Mouse (Mus musculus): Measurements from ENCODE around the gene Fars2. TPM values are rescaled to one million over a fixed set of nuclear protein-coding genes. Genes with fewer than 3 reads are reported as not detected.
"Not testable (repeated sequence)": the region's sequence is repeated elsewhere in the genome, so short reads cannot be mapped to it uniquely, and the experiment has no call there.

The Fars2 gene
- polyA plus RNA-seq, 1 experiment from 2014 or later, result 31.4 TPM

DNA sequence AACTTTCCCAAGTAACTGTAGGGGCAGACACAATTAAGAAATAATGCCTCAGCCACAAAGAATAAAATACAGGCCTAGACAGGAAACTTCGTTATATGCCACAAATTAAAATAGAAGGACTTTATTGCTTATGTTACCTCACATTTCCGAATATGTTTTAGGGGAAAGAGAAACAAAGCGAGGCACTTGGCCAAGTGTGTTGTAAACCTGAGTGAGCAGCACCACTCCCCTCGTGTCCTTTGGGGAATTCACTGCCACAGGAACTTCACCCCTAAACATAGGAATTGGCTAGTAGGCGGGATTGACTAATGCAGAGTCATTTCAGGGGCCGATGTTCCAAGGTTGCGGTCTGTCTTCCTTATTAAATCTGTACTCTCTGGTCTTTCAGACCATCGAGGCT lies 197.0 kb downstream of the Fars2 start:
- TF ChIP-seq CTCF (IDR thresholded peaks at IDR 0.05), result no peak
- no peak for DNase-seq (ENCODE audit: low read depth, low spot score)
- no peak for ATAC-seq
- in situ Hi-C loops (cut with MboI; ENCODE audit: low pct_unique_long_range_greater_than_20kb), result no loop called here
- CTCF ChIA-PET, result interaction anchor here (1.5 kb wide), 1 partner anchor 11 kb away, joined by 3 read pairs; no protein-coding TSS in a partner anchor
- POLR2A ChIA-PET, result no interaction called here
- H3K27me3 ChIP-seq, result no peaks in the 10 kb centered on the region

DNA sequence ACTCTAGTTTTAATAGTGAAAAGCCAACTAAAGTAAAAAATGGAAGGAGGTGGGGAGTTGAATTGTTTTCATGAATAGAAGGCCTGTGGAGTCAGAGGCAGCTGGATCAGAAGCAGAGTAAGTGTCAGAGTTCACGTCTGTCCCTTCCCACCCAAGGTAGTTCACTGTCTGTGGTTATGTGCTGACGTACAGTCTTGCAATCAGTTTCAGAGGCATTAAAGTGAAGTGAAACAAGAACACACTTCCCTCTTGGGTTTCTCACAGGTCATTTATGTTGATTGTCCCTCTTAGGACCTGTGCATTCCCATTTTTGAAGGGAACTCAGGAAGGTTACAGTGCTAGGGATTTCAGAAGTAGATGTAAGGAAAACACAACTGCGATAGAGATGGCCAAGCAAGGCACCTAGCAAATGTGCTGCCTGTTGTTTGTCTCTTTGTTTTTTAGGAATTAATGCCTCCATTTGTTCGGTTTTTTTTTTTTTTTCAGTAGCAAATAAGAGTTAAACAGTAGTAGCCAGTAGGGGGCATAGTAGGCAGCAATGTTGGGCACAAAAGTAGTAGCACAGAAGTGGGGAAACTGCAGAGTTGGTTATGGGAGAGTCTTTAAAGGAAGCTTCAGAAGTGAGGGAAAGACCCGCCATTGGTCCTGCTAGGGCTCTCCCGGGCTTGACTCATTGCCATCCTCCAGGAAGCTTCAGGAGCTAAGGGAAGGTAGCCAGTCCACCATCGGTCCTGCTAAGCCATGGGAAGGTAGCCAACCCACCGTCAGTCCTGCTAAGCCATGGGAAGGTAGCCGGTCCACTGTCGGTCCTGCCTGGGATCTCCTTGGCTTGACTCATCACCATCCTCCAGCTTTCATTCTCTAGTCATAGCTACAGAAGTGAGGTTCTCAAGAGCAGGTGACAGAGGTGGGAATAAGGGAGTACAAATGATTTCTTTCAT lies 197.9 kb downstream of the Fars2 start:
- POLR2A ChIA-PET, result interaction anchor here (1.0 kb wide), 1 partner anchor 82 kb away, joined by 3 read pairs; no protein-coding TSS in a partner anchor
- in situ Hi-C loops (cut with MboI; ENCODE audit: low pct_unique_long_range_greater_than_20kb), result no loop called here
- CTCF ChIA-PET, result interaction anchor here (1.5 kb wide), 1 partner anchor 10 kb away, joined by 3 read pairs; no protein-coding TSS in a partner anchor
- ATAC-seq (no peak), DNase-seq (ENCODE audit: low read depth, low spot score) (no peak)
- no peak for TF ChIP-seq CTCF (IDR thresholded peaks at IDR 0.05)
- H3K27me3 ChIP-seq, result no peaks in the 10 kb centered on the region

DNA sequence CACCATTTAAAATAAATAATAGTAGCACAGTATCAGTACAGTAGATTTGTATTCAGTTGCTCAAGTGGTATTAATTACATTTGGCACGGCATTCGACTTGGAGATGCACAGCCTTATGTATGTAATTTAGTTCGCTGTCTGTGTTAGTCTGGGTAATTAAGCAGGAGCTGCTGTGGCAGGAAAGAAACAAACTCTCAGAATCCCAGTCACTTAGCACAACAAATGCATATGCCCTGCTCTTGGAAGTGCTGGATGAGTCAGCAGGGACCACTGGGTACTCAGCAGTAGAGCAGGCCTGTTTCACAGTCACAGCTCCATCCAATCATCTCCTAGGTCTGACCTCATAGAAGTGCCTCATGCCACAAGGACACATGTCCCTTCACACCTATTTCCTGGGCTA lies 200.6 kb downstream of the Fars2 start:
- POLR2A ChIA-PET, result no interaction called here

DNA sequence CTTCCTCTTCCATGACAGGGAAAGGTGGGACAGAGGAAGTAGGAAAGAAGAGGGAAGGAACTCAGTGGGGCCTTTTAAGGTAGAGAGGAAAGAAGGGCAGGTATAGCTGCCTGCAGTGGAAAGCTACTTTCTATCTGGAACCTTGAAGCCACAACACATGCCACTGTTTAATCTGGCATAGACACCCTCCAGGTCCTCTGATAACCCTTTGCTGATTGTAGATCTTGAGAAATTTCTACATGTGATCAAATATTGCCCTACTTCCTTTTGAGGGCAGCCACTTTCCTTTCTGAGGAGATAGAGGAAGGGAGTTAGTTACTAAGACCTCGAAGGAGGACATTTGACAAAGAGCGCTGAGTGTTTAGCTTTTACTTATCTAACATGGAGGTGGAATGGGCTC lies 207.4 kb downstream of the Fars2 start:
- POLR2A ChIA-PET, result no interaction called here
- DNase-seq (ENCODE audit: low read depth, low spot score), result no peak
- H3K27me3 ChIP-seq, result no peaks in the 10 kb centered on the region
- in situ Hi-C loops (cut with MboI; ENCODE audit: low pct_unique_long_range_greater_than_20kb), result no loop called here
- ATAC-seq, result no peak
- CTCF ChIA-PET, result interaction anchor here (1.6 to 1.8 kb wide), 2 partner anchors 10 to 14 kb away, joined by 3 to 4 read pairs; no protein-coding TSS in a partner anchor
- TF ChIP-seq CTCF (IDR thresholded peaks at IDR 0.05), result no peak

More for the DNA sequence above, 200.6 kb downstream of the Fars2 start:
- H3K27me3 ChIP-seq, result no peaks in the 10 kb centered on the region
- DNase-seq (ENCODE audit: low read depth, low spot score) (no peak), ATAC-seq (no peak)
- CTCF ChIA-PET, result no interaction called here
- TF ChIP-seq CTCF (IDR thresholded peaks at IDR 0.05), result no peak
- in situ Hi-C loops (cut with MboI; ENCODE audit: low pct_unique_long_range_greater_than_20kb), result no loop called here

DNA sequence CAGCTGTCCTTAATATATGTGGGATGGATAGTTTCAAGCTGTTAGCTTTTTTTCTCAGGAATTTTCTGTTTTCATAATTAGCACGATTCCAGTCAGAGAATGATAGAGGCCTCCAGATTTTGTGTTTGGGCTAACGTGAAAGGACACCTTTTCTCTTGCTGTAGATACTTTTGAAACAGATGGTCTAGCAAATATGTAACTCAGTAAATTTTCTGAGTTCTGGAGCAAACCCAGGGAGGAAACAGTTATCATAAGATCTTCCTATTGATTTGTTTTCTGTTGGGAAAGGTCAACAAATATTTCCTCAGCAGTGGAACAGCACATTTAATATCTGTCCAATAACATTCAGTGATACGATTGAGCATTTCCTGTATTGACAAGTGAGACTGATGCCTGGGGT lies 209.3 kb downstream of the Fars2 start:
- in situ Hi-C loops (cut with MboI; ENCODE audit: low pct_unique_long_range_greater_than_20kb), result no loop called here
- H3K27me3 ChIP-seq, result no peaks in the 10 kb centered on the region
- ChIA-PET CTCF (no interaction called here), POLR2A (interaction anchor here (1.1 kb wide), 1 partner anchor 81 kb away, joined by 3 read pairs; no protein-coding TSS in a partner anchor)
- TF ChIP-seq CTCF (IDR thresholded peaks at IDR 0.05), result no peak
- DNase-seq (ENCODE audit: low read depth, low spot score) (no peak), ATAC-seq (no peak)

DNA sequence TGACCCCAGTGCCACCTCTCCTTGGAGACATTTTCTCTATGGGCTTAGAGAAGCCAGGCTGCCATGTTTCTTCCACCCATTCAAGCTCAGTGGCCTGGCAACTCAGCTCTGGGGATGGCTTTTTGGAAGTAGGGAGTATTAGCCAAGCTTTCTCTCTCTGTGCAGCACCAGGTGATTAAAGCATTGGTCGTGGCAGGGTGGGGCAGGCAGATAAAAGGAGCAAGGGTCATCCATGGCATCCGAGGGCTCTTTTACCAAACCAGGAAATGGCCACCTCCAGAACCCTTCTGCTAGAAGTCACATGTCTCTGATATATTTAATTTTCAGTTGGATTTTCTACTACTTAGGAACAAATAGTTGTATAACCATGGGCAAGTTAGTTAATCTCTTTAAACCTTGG lies 212.7 kb downstream of the Fars2 start:
- in situ Hi-C loops (cut with MboI; ENCODE audit: low pct_unique_long_range_greater_than_20kb), result no loop called here
- no peak for TF ChIP-seq CTCF (IDR thresholded peaks at IDR 0.05)
- ChIA-PET POLR2A (no interaction called here), CTCF (no interaction called here)
- H3K27me3 ChIP-seq, result no peaks in the 10 kb centered on the region
- ATAC-seq (no peak), DNase-seq (ENCODE audit: low read depth, low spot score) (no peak)

DNA sequence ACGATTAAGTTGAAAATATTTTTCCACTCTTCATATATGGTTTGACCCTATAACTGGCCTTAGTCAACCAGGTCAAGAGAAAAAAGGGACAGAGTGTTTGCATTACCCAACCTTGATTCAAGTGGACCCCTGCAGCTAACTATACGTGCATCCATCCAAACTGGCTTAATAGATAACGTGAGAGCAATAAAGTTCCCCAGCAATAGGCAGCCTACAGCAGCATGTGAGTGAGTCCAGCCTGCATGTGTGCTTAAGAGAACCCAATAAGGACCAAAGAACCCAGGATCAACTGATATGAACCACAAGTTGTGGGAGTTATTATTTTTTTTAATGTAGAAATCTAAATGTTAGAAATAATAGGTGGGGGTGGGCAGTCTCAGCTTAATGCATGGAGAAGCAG lies 213.3 kb downstream of the Fars2 start:
- CTCF ChIA-PET, result no interaction called here
- ATAC-seq (no peak), DNase-seq (ENCODE audit: low read depth, low spot score) (no peak)
- POLR2A ChIA-PET, result no interaction called here
- no peak for TF ChIP-seq CTCF (IDR thresholded peaks at IDR 0.05)
- in situ Hi-C loops (cut with MboI; ENCODE audit: low pct_unique_long_range_greater_than_20kb), result no loop called here
- no peaks in the 10 kb centered on the region for H3K27me3 ChIP-seq

DNA sequence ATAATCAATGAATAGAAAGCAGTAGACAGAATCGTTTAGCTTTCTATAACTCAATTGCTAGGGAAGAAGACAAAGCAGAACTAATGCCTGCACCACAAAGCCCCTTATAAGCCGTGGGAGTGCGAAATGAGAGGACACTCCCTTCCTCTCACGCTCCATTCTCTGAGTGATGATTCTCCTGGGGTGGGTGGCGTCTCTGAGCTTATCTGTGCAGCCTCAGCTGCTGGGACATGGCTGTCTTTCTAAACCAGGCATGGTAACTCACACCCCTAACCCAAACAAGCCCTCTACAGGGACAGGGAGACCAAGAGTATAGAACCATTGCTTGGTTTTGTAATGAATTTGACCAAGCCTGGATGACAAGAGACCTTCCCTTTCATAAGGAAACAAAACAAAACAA lies 217.5 kb downstream of the Fars2 start:
- POLR2A ChIA-PET, result no interaction called here
- CTCF ChIA-PET, result no interaction called here
- ATAC-seq (no peak), DNase-seq (ENCODE audit: low read depth, low spot score) (no peak)
- no peak for TF ChIP-seq CTCF (IDR thresholded peaks at IDR 0.05)
- in situ Hi-C loops (cut with MboI; ENCODE audit: low pct_unique_long_range_greater_than_20kb), result no loop called here
- no peaks in the 10 kb centered on the region for H3K27me3 ChIP-seq

DNA sequence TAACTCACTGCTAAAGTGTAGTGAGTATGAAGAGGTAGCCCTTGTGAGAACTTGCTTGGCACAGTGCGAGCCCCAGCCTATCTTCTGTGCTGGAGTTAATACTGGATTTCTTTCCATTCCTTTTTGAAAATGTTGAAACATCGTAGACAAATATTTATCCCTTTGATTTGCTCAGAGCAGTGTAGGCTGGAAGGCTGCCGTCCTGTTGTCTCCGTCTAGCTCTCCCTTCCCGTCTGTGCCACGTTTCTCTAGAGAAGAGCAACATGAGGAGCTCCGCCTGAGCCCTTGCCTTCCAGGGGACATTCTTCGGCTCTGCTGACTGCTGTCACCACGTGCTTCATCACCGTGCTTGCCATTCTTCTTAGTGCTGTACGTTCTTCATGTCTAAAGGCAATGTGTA lies 234.3 kb downstream of the Fars2 start:
- no peak for TF ChIP-seq CTCF (IDR thresholded peaks at IDR 0.05)
- in situ Hi-C loops (cut with MboI; ENCODE audit: low pct_unique_long_range_greater_than_20kb), result no loop called here
- POLR2A ChIA-PET, result no interaction called here
- DNase-seq (ENCODE audit: low read depth, low spot score), result no peak
- ATAC-seq, result no peak
- H3K27me3 ChIP-seq, result no peaks in the 10 kb centered on the region
- CTCF ChIA-PET, result no interaction called here

DNA sequence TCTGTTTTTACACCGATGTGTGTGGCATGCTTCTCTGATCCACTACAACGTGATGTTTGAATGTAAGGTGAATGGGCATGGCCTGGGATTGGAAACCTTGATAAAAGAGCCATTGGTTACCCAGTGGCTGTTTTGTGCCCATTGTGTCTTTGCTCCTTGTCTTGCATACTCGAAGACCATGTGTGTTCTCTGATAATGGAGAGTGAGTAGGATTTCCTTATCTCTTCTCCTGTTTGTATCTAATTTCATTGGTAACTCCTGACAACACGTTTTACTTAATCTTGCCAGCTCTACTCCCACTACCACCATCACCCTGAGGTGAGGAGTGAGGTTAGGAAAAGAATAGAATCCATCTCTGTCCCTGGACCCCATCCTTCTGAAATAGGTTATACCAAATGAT lies 240.3 kb downstream of the Fars2 start:
- in situ Hi-C loops (cut with MboI; ENCODE audit: low pct_unique_long_range_greater_than_20kb), result no loop called here
- no peak for TF ChIP-seq CTCF (IDR thresholded peaks at IDR 0.05)
- CTCF ChIA-PET, result interaction anchor here (1.0 kb wide), 1 partner anchor 10 kb away, joined by 3 read pairs; no protein-coding TSS in a partner anchor

DNA sequence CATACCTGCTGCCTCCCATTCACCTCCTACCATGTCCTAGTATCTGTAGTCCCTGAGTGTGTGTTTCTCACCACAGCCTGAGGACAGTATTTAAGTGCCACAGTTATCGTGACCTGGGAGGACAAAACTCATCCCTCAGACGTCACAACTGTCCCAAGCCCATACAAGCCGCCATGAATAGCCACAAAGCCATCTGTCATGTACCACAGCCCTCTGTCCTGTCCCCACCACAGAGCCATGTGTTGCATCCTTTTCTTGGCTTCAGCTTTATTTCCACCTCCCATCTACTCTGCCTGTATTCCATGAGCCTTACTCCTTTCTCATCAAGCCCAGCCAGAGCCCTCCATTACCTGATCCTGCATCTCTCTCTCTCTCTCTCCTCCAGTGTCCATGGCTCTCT lies 244.2 kb downstream of the Fars2 start:
- no peaks in the 10 kb centered on the region for H3K27me3 ChIP-seq
- in situ Hi-C loops (cut with MboI; ENCODE audit: low pct_unique_long_range_greater_than_20kb), result no loop called here
- ChIA-PET CTCF (no interaction called here), POLR2A (no interaction called here)
- DNase-seq (ENCODE audit: low read depth, low spot score), result no peak
- ATAC-seq, result no peak
- no peak for TF ChIP-seq CTCF (IDR thresholded peaks at IDR 0.05)

More for the DNA sequence above, 240.3 kb downstream of the Fars2 start:
- DNase-seq (ENCODE audit: low read depth, low spot score), result no peak
- H3K27me3 ChIP-seq, result no peaks in the 10 kb centered on the region
- POLR2A ChIA-PET, result no interaction called here
- ATAC-seq, result no peak

DNA sequence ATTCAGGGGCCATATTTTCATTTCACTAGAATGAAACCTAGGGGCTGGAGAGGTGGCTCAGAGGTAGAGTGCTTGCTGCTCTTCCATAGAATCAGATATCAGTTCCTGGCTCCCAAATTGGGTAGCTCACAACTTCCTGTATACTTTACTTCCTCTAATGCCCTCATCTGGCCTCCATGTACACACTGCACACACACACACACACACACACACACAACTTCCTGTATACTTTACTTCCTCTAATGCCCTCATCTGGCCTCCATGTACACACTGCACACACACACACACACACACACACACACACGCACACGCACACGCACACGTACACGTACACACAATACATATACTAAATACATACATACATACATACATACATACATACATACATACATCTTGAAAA lies 248.5 kb downstream of the Fars2 start:
- DNase-seq (ENCODE audit: low read depth, low spot score); POLR2A ChIA-PET; H3K27me3 ChIP-seq; ATAC-seq; CTCF ChIA-PET; in situ Hi-C loops (cut with MboI; ENCODE audit: low pct_unique_long_range_greater_than_20kb): not testable (repeated sequence)

Measured in Patski (cell line).